Mouse (Mus musculus) brain, embryonic 14.5 days (tissue): Measurements from ENCODE around the gene Prex1.

Experiments
- CTCF ChIP-seq: fragments of 200-500 bp; IDR thresholded peaks from 2 replicates; pipeline ENCODE4 v1.5.1; 2012; ENCODE audit warnings: inconsistent platforms, mild to moderate bottlenecking, moderate library complexity, borderline replicate concordance; ENCODE audit not compliant: insufficient read depth, insufficient read length; ENCODE audit errors: extremely low read depth
- POLR2A ChIP-seq: fragments of 200-500 bp; IDR thresholded peaks from 2 replicates; pipeline ENCODE4 v1.6.1; 2012; ENCODE audit warnings: mild to moderate bottlenecking, inconsistent platforms, borderline replicate concordance; ENCODE audit not compliant: poor library complexity, insufficient read depth, insufficient read length, severe bottlenecking; ENCODE audit errors: extremely low read depth

DNA sequence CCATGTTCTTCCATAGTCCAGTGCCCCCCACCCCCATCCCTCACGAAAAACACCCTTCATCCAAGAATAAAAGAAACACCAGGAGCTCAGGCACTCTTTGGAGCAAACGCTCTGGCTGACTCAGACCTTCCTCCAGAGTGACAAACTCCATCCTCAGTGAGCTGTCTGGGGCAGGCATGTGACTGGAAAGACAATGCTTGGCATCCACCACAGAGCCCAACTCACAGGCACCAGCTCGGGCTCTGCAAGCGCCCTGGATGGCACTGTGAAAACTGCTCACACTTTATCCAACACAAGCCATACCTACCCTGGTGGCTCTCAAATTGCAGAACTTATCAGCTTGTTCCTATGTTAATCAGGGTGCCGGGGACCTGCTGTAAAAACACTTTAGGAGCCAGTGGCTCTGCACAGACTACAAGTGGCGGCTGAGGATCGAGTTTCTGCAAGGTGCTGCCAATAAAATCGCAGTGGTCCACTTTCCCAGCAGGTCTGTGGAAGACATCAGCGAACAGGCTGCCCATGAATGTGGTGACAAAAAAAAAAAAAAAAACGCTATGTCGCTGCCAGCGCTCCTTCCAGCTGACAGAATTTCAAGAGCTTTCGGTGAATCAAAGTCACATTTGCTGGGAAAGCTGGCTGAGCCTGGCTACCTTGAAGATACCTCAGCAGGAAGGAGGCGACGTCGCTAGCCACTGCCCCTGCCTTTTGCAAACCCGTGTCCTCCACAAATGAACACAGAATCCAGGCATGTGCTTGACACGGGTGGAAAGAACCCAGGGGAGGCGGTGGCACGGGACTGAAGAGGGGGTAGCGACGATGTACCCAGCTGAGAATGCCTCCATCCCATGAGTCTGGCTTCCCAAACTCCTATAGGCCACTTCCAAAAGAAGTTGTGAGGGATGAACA, 45.6 kb downstream of the Prex1 start:
- no peak for TF ChIP-seq CTCF
- TF ChIP-seq POLR2A: no peak
